Mouse (Mus musculus) ES-E14 (cell line): ENCODE data around the gene Bhlhe40. TPM values are rescaled to one million over a fixed set of nuclear protein-coding genes. Genes with fewer than 3 reads are reported as not detected.

Experiments
- DNase-seq: peaks from one replicate; pipeline ENCODE4 v3.0.0-alpha.2; 2013; ENCODE audit warnings: low read depth, low spot score
- H3K27ac ChIP-seq: 2 replicates; pipeline ENCODE4 v1.5.1; 2012; ENCODE audit warnings: low read depth, mild to moderate bottlenecking, low read length, moderate library complexity, mixed read lengths; ENCODE audit not compliant: poor library complexity, insufficient read depth, severe bottlenecking
- H3K36me3 ChIP-seq: 2 replicates; pipeline ENCODE4 v1.6.1; 2012; ENCODE audit warnings: mild to moderate bottlenecking, low read length, moderate library complexity, mixed read lengths; ENCODE audit not compliant: control insufficient read depth, poor library complexity, insufficient read depth, severe bottlenecking
- H3K4me1 ChIP-seq, 2 experiments: fragments of 150-350 bp in 1 of 2; sonication (generic) in 1 of 2; 2 replicates each; pipeline ENCODE4 v1.6.1; 2012; ENCODE audit warnings: low read length in 2 of 2, mild to moderate bottlenecking in 1 of 2, mixed read lengths in 1 of 2; ENCODE audit not compliant: control insufficient read depth in 2 of 2, insufficient read depth in 2 of 2, poor library complexity in 1 of 2
- H3K4me3 ChIP-seq, 2 experiments: fragments of 150-350 bp in 1 of 2; sonication (generic) in 1 of 2; 2 replicates each; pipeline ENCODE4 v1.5.1; 2012; ENCODE audit warnings: low read length in 2 of 2, low read depth in 1 of 2, mild to moderate bottlenecking in 1 of 2, mixed read lengths in 1 of 2; ENCODE audit not compliant: insufficient read depth in 1 of 2, poor library complexity in 1 of 2, severe bottlenecking in 1 of 2
- H3K9ac ChIP-seq: 2 replicates; pipeline ENCODE4 v1.6.1; 2012; ENCODE audit warnings: low read depth, mild to moderate bottlenecking, low read length, mixed read lengths; ENCODE audit not compliant: poor library complexity, insufficient read depth, severe bottlenecking
- H3K9me3 ChIP-seq: fragments of 150-350 bp; sonication (generic); 2 replicates; pipeline ENCODE4 v1.6.1; 2012; ENCODE audit warnings: low read depth, mild to moderate bottlenecking, low read length; ENCODE audit not compliant: control insufficient read depth, insufficient read depth
- CHD2 ChIP-seq: IDR thresholded peaks from 2 replicates; pipeline ENCODE4 v1.6.1; 2014; ENCODE audit warnings: mild to moderate bottlenecking, low read depth, low read length, inconsistent platforms
- HCFC1 ChIP-seq: IDR thresholded peaks from 2 replicates; pipeline ENCODE4 v1.6.1; 2012; ENCODE audit warnings: low read length, inconsistent platforms, borderline replicate concordance; ENCODE audit not compliant: insufficient read depth
- MAFK ChIP-seq: IDR thresholded peaks from 2 replicates; pipeline ENCODE4 v1.6.1; 2014; ENCODE audit warnings: mild to moderate bottlenecking, low read depth, low read length, inconsistent platforms; ENCODE audit not compliant: insufficient read depth
- ZC3H11A ChIP-seq: IDR thresholded peaks from 2 replicates; pipeline ENCODE4 v1.6.1; 2012; ENCODE audit warnings: low read depth, mild to moderate bottlenecking, inconsistent platforms, low read length, borderline replicate concordance
- ZNF384 ChIP-seq: IDR thresholded peaks from 2 replicates; pipeline ENCODE4 v1.6.1; 2012; ENCODE audit warnings: low read depth, low read length, inconsistent platforms
- in situ Hi-C, 2 experiments: fragments of 600-800 bp; cut with MboI; formaldehyde crosslinking; loops; one replicate each; pipeline ENCODE4 v1.15.1; 2025; ENCODE audit warnings: low sequenced_read_pairs in 2 of 2, inconsistent platforms in 1 of 2; ENCODE audit not compliant: unreplicated experiment in 2 of 2
- total RNA-seq: library from RNA; depleted of rRNA; stranded (reverse); fragments of 300-350 nt; gene quantifications from 2 replicates; pipeline ENCODE4 v1.2.3, GENCODE M21; 2012

Gene Bhlhe40
- total RNA-seq, 1 experiment, result 13.0 TPM

DNA sequence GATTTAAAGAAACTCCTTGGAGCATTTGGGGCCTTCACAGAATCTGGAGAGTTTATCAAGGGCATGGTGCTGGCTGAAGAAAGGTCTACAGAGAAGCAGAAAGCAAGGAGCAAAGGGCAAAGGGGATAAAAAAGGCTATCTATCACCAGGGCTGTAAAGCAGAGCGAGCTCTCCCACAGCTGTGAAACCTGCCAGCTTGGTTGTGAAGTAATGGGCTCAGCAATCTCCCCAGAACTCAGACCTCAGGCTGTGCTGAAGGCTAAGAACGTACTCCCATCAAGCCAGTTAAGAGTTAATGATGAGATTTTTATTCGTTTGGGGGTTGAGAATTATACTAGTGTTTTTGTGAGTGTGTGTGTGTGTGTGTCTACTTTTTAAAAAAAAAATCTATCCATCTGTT, 13.3 kb upstream of the Bhlhe40 start:
- no peak overlapping the region for H3K9ac ChIP-seq
- TF ChIP-seq MAFK, result no peak
- no peak for TF ChIP-seq ZC3H11A
- TF ChIP-seq CHD2, result no peak
- no peak overlapping the region for H3K4me3 ChIP-seq
- in situ Hi-C loops, result no loop called here
- no peaks in the 10 kb centered on the region for H3K9me3 ChIP-seq
- H3K36me3 ChIP-seq, result no peaks in the 10 kb centered on the region
- H3K4me1 ChIP-seq, result peaks cover 4 to 7% of the 10 kb centered on the region in 2 experiments; a peak in 2 of 4 replicates
- no peak for DNase-seq
- H3K27ac ChIP-seq, result no peak overlapping the region

DNA sequence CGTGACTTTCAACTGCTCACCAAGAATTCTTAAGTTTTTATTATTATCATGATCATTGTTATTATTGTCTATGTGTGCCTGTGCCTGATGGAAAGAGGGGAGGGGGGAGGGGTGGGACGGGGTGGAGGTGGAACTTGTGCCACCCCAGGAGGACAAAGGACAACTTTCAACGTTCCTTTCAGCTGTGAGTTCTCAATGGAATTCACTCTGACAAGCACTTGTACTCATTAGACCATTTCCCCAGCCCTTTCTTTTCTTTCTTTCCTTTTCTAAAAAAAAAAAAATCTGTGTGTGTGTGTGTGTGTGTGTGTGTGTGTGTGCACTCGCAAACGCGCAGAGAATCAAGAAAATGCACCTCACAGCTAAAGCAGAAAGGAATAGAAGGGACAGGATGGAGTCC, 12.4 kb upstream of the Bhlhe40 start:
- in situ Hi-C loops, result no loop called here
- TF ChIP-seq MAFK (no peak), ZNF384 (no peak), HCFC1 (no peak), ZC3H11A (no peak), CHD2 (no peak)

DNA sequence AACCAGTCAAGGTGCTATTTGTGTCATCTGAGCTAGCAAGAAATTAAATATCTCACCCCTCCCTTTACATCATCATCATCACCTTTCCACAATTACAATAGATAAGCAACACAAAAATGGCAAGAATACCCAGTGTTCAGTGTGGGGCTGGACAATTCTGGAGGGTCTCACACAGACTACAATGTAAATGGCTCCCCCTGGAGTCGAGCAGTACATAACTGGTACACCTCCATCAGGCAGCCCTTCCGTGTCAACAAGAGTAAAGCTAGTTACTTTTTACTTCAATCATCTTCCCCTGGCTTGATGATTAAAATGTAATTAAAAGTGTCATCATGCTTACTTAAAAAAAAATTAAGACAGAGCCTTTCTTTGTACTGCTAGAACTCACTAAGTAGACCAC, 4.6 kb upstream of the Bhlhe40 start:
- TF ChIP-seq ZC3H11A (0 out of 2 replicates have a peak, but pooled peaks have one; percentile 34), CHD2 (no peak), HCFC1 (no peak)
- no peaks in the 10 kb centered on the region for H3K9me3 ChIP-seq
- no peak overlapping the region for H3K4me3 ChIP-seq
- H3K4me1 ChIP-seq, result peaks cover 0 to 5% of the 10 kb centered on the region in 2 experiments; a peak in 1 of 4 replicates
- no peaks in the 10 kb centered on the region for H3K36me3 ChIP-seq
- H3K9ac ChIP-seq, result no peak overlapping the region
- in situ Hi-C loops, result no loop called here
- no peak overlapping the region for H3K27ac ChIP-seq
- DNase-seq, result no peak

More for the DNA sequence above, 12.4 kb upstream of the Bhlhe40 start:
- H3K4me1 ChIP-seq, result peaks cover 4 to 6% of the 10 kb centered on the region in 2 experiments; a peak in 2 of 4 replicates
- H3K27ac ChIP-seq, result no peak overlapping the region
- no peaks in the 10 kb centered on the region for H3K36me3 ChIP-seq
- no peak overlapping the region for H3K4me3 ChIP-seq
- no peak for DNase-seq
- H3K9me3 ChIP-seq, result no peaks in the 10 kb centered on the region
- no peak overlapping the region for H3K9ac ChIP-seq

DNA sequence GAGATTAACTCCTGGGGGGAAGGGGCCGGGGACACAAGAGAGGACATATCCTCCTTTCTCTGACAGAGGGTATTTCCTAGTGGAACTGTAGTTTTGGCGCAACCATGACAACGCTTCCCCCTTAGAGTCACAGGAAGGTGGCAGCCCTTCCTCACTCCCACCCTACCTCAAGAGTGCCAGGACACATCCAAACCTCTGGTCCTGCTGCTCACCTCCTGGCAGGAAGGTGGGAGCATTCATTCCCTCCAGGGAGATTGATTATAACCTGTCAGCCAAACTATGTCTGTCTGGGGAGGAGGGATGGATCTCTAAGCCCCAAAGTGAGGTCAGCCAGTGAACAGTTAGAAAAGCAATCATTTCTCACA, 2.4 kb upstream of the Bhlhe40 start:
- Histone ChIP-seq H3K4me1 (peaks cover 0 to 5% of the 10 kb centered on the region in 2 experiments; a peak in 1 of 4 replicates), H3K27ac (0 out of 2 replicates have a peak overlapping the region, but pooled peaks have one; percentile 51), H3K9ac (no peak overlapping the region), H3K36me3 (0 out of 2 replicates have a peak, but pooled peaks cover 2% of the 10 kb centered on the region), H3K4me3 (peak overlapping the region; percentile 96 to 97), H3K9me3 (no peaks in the 10 kb centered on the region)
- DNase-seq, result no peak
- in situ Hi-C loops, result no loop called here
- no peak for TF ChIP-seq ZC3H11A
- no peak for TF ChIP-seq HCFC1
- no peak for TF ChIP-seq MAFK
- TF ChIP-seq CHD2, result no peak
- no peak for TF ChIP-seq ZNF384

DNA sequence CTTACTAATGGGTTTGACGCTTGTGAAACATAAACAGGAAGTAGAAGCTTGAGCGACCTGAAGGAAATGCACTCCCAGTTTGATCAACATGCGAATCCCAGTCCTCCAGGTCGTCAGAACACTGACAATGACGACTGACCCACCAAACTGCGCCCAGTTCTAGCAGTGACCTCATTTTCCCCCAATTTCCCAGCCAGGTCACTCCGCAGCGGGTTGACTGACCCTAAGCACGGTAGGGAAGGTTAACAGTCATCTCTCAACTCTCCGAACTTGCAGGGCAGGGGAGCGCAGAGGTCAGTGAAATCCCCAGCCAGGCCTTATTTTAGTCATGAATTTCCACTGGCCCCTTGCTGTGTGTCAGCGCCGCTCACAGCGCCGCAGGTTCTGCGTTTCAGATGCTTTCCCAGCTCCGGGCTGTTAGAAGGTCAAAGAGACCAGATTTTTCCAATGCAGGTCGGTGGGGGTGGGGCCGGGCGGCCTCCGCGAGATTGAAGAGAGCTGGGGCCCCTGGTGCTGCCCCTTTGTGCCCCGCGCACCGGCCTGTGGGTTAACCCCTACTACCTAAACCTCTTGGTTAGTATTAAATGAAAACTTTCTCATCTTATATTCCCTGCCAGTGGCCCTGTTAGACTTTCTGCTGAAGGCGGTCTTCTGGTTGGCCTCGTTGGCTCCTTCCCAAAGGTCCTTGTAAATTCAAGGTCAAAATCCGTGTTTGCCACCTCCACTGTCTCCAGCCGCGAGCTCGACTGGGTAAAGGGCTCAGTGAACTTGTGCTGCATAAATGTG, 1.8 kb upstream of the Bhlhe40 start:
- Histone ChIP-seq H3K27ac (peak overlapping the region; percentile 86; the same call in 1 of the 2 replicates), H3K9ac (peak overlapping the region; percentile 38; the same call in 1 of the 2 replicates), H3K4me3 (peak overlapping the region; percentile 96 to 97), H3K4me1 (peaks cover 0 to 5% of the 10 kb centered on the region in 2 experiments; a peak in 1 of 4 replicates), H3K9me3 (no peaks in the 10 kb centered on the region), H3K36me3 (0 out of 2 replicates have a peak, but pooled peaks cover 2% of the 10 kb centered on the region)
- TF ChIP-seq ZNF384, result no peak
- in situ Hi-C loops, result no loop called here
- peak; percentile 39 for DNase-seq
